In genomic region chr6:85976242-85976641, GRCm38 (mm10) we compare ENCODE assay signal across 28 mouse cellular contexts. TPM values are rescaled to one million over a fixed set of nuclear protein-coding genes. Genes with fewer than 3 reads are reported as not detected.
A peak's percentile ranks its signal among the peaks of the same experiment; 100 is the strongest.
DNase-seq lines count a peak whose midpoint lies in the region; TF ChIP-seq lines count a peak whose summit lies in the region.
"Had no signal": no experiment of that assay in that cellular context is flagged by ENCODE, and none has a peak within 500 bp of the region (broad histone marks: within the 10 kb centered on the region; RNA-seq: fewer than 3 reads in every experiment).

No protein-coding gene starts in this region.

- TF ChIP-seq RAD21 in MEL (IDR thresholded peaks at IDR 0.05; ENCODE audit: low read depth, low read length), result no peak

- no peaks in the 10 kb centered on the region; the same call in 1 of the 2 replicates for H3K9me3 ChIP-seq in MEL (replicated peaks; ENCODE audit: insufficient read depth, low read length)
- H3K9me3 ChIP-seq: embryonic facial prominence, embryonic 13.5 days; embryonic facial prominence, embryonic 15.5 days; forebrain, embryonic 12.5 days had no signal

- H3K27me3 ChIP-seq in spleen, adult 2 months (ENCODE audit: control insufficient read depth, insufficient read depth, low read length), result no peaks in the 10 kb centered on the region
- H3K27me3 ChIP-seq in MEL (ENCODE audit: control insufficient read depth in 1 of 2, insufficient read depth in 2 of 2, low read length in 2 of 2), result no peaks in the 10 kb centered on the region
- H3K27me3 ChIP-seq in splenic B cell, adult 2 months (ENCODE audit: control insufficient read depth, insufficient read depth, low read length, poor library complexity, severe bottlenecking), result no peaks in the 10 kb centered on the region
- H3K27me3 ChIP-seq: CH12.LX; embryonic facial prominence, embryonic 13.5 days; embryonic facial prominence, embryonic 15.5 days; forebrain, embryonic 12.5 days had no signal

- WGBS in spleen, adult 2 months, result 69% methylated on average over 5 of the region's 5 CpGs

- H3K4me1 ChIP-seq in spleen, adult 2 months (ENCODE audit: control insufficient read depth, insufficient read depth, insufficient read length), result peaks cover 4% of the 10 kb centered on the region
- peaks cover 31 to 33% of the 10 kb centered on the region in 2 experiments for H3K4me1 ChIP-seq in MEL (ENCODE audit: control insufficient read depth in 1 of 2, insufficient read depth in 2 of 2, low read length in 2 of 2)
- H3K4me1 ChIP-seq: forebrain, embryonic 10.5 days; forebrain, embryonic 12.5 days had no signal

- no peak overlapping the region for H3K9ac ChIP-seq in MEL (ENCODE audit: control insufficient read depth, low read depth, low read length, poor library complexity, severe bottlenecking)
- H3K9ac ChIP-seq: embryonic facial prominence, embryonic 13.5 days; embryonic facial prominence, embryonic 15.5 days; forebrain, embryonic 12.5 days had no signal

- DNase-seq in spleen, adult 2 months (ENCODE audit: low read depth in 1 of 2, low spot score in 2 of 2), result peak in 1 of 2 experiments; percentile 22
- DNase-seq in spleen, postnatal 14 days (ENCODE audit: low spot score in 2 of 2), result no peak
- peak; percentile 27 for DNase-seq in MEL (ENCODE audit: low read depth, low spot score)
- peak; percentile 60 for DNase-seq in splenic B cell, adult 2 months (ENCODE audit: low read depth, low spot score)
- no peak for DNase-seq in adrenal gland, adult 18-20 months (ENCODE audit: low spot score in 2 of 2)
- no peak for DNase-seq in yolk sac, embryonic 10.5 days (ENCODE audit: low spot score)
- DNase-seq: adrenal gland, adult 8-10 months; adrenal gland, postnatal 14 days; cerebellum, adult 11 months; cerebellum, adult 18-20 months; cerebellum, adult 8-10 months; cerebellum, adult 9-11 months; cerebellum, postnatal 14 days; cerebellum, postnatal 36 days; embryo, embryonic 11 days had no signal

- H3K27ac ChIP-seq in spleen, adult 2 months (ENCODE audit: insufficient read depth, low read length), result peak overlapping the region; percentile 38
- H3K27ac ChIP-seq in MEL (ENCODE audit: control insufficient read depth, low read depth, low read length), result peak overlapping the region; percentile 96
- H3K27ac ChIP-seq: embryonic facial prominence, embryonic 13.5 days; embryonic facial prominence, embryonic 15.5 days; forebrain, embryonic 10.5 days; forebrain, embryonic 12.5 days had no signal

- no peak for TF ChIP-seq POLR2A in spleen, adult 2 months (IDR thresholded peaks at IDR 0.05; ENCODE audit: low read depth, low read length)
- TF ChIP-seq POLR2A in MEL (IDR thresholded peaks at IDR 0.05; ENCODE audit: control insufficient read depth in 1 of 2, insufficient read depth in 1 of 2, low read depth in 1 of 2, low read length in 2 of 2, poor library complexity in 1 of 2), result no peak

- TF ChIP-seq EP300 in MEL (IDR thresholded peaks at IDR 0.05; ENCODE audit: low read depth in 1 of 2, low read length in 2 of 2), result no peak

- no peaks in the 10 kb centered on the region for H3K79me2 ChIP-seq in MEL (ENCODE audit: control insufficient read depth, insufficient read depth, low read length, poor library complexity)

- no peak overlapping the region for H3K4me3 ChIP-seq in spleen, adult 2 months (ENCODE audit: extremely low read depth, insufficient read depth, insufficient read length)
- no peak overlapping the region for H3K4me3 ChIP-seq in MEL (ENCODE audit: control insufficient read depth in 1 of 2, insufficient read depth in 1 of 2, low read depth in 2 of 2, low read length in 2 of 2)
- H3K4me3 ChIP-seq: embryonic facial prominence, embryonic 13.5 days; embryonic facial prominence, embryonic 15.5 days; erythroblast, embryonic 14.5 days; forebrain, embryonic 10.5 days; forebrain, embryonic 12.5 days had no signal

- no peaks in the 10 kb centered on the region for H3K36me3 ChIP-seq in spleen, adult 2 months (ENCODE audit: control insufficient read depth, insufficient read depth, low read length)
- peaks cover 0 to 36% of the 10 kb centered on the region in 2 experiments; a peak in 2 of 4 replicates for H3K36me3 ChIP-seq in MEL (ENCODE audit: control insufficient read depth in 1 of 2, insufficient read depth in 2 of 2, low read length in 2 of 2)
- H3K36me3 ChIP-seq in splenic B cell, adult 2 months (ENCODE audit: control insufficient read depth, insufficient read depth, low read length, poor library complexity, severe bottlenecking), result no peaks in the 10 kb centered on the region
- H3K36me3 ChIP-seq: embryonic facial prominence, embryonic 13.5 days; embryonic facial prominence, embryonic 15.5 days; forebrain, embryonic 10.5 days; forebrain, embryonic 12.5 days; G1E had no signal

- no peak for TF ChIP-seq CTCF in spleen, adult 2 months (IDR thresholded peaks at IDR 0.05; ENCODE audit: extremely low read depth, insufficient read depth, insufficient read length, insufficient replicate concordance)
- TF ChIP-seq CTCF in MEL (IDR thresholded peaks at IDR 0.05 in 2 of 3, conservative IDR thresholded peaks at IDR 0.05 in 1 of 3; ENCODE audit: control insufficient read depth in 1 of 3, insufficient read depth in 1 of 3, low read depth in 2 of 3, low read length in 3 of 3, poor library complexity in 1 of 3, severe bottlenecking in 1 of 3), result no peak

TF ChIP-seq in MEL, 35 proteins besides CTCF, POLR2A, EP300 and RAD21:
- TF ChIP-seq POLR2AphosphoS5 (IDR thresholded peaks at IDR 0.05; ENCODE audit: borderline replicate concordance, low read depth, low read length) (no peak), SMC3 (IDR thresholded peaks at IDR 0.05; ENCODE audit: low read depth, low read length) (no peak), MXI1 (IDR thresholded peaks at IDR 0.05; ENCODE audit: low read depth, low read length) (0 out of 2 replicates have a peak, but pooled peaks have one; percentile 14)

RNA-seq across cellular contexts. Expression of gene Dusp11, which starts 14.8 kb away (rescaled TPM):
- 21.3 and 25.7 TPM in 2 replicates for polyA plus RNA-seq in spleen, adult 2 months (2012; rRNA removed)
- 33.2 and 34.8 TPM in 2 replicates for total RNA-seq in MEL (2012; rRNA removed)
- 10 to 100 TPM; 22.4 to 42.3 TPM for polyA plus RNA-seq in MEL (2012; ENCODE audit: insufficient read depth in 1 of 2, insufficient read length in 2 of 2, low read depth in 1 of 2, low replicate concordance in 2 of 2, missing spikeins in 1 of 2)
- total RNA-seq in adrenal gland, adult 18-20 months (2021), result 100 to 1,000 TPM; 107 to 157 TPM

RNA-seq across cellular contexts. Expression of gene Figla, which starts 39.7 kb away (rescaled TPM):
- not detected in 2 replicates for polyA plus RNA-seq in spleen, adult 2 months (2012; rRNA removed)
- total RNA-seq in MEL (2012; rRNA removed), result not detected in 2 replicates
- not detected for polyA plus RNA-seq in MEL (2012; ENCODE audit: insufficient read depth in 1 of 2, insufficient read length in 2 of 2, low read depth in 1 of 2, low replicate concordance in 2 of 2, missing spikeins in 1 of 2)
- not detected for total RNA-seq in adrenal gland, adult 18-20 months (2021)
- total RNA-seq: adrenal gland, adult 8-10 months; adrenal gland, postnatal 14 days; adrenal gland, postnatal 4 days; CH12.LX; common myeloid progenitor, adult 5-6 weeks; G1E had no signal
- polyA plus RNA-seq: CD4-positive, CD25-positive, alpha-beta regulatory T cell, adult 4 months; embryonic facial prominence, embryonic 11.5 days; embryonic facial prominence, embryonic 13.5 days; embryonic facial prominence, embryonic 15.5 days; erythroblast, embryonic 14.5 days; forebrain, embryonic 10.5 days; forebrain, embryonic 12.5 days; forebrain, embryonic 14.5 days; forebrain, embryonic 16.5 days; G1E had no signal

RNA-seq across cellular contexts. Expression of gene Add2, which starts 52.2 kb away (rescaled TPM):
- polyA plus RNA-seq in spleen, adult 2 months (2012; rRNA removed), result 17.0 and 17.6 TPM in 2 replicates
- 129 and 162 TPM in 2 replicates for total RNA-seq in MEL (2012; rRNA removed)
- polyA plus RNA-seq in MEL (2012; ENCODE audit: insufficient read depth in 1 of 2, insufficient read length in 2 of 2, low read depth in 1 of 2, low replicate concordance in 2 of 2, missing spikeins in 1 of 2), result 100 to 1,000 TPM in 1 of 2 experiments, 10 to 100 TPM in 1; 85.0 to 191 TPM
- under 1 TPM; 0.80 to 0.90 TPM for total RNA-seq in adrenal gland, adult 18-20 months (2021)
- total RNA-seq: CH12.LX had no signal
- polyA plus RNA-seq: CD4-positive, CD25-positive, alpha-beta regulatory T cell, adult 4 months had no signal

Comparison
In these comparisons a context has a peak if more than half of its experiments do, and no peak if none do; other contexts are left out.
1. DNase-seq: peak in MEL (single experiment) and splenic B cell, adult 2 months (single experiment); none in spleen, postnatal 14 days (0 of 2), adrenal gland, adult 18-20 months (0 of 2) and yolk sac, embryonic 10.5 days (single experiment).
2. RNA of gene Add2, which starts 52.2 kb away (total RNA-seq): 129 to 162 TPM in MEL; 0.80 to 0.90 TPM in adrenal gland, adult 18-20 months; every median in the first group is over 10 times any median in the second.